Mouse (Mus musculus) testis, adult 2 months (tissue): ENCODE measurements around the gene Hoxd4.

Experiments used
- CTCF ChIP-seq: fragments of 200-500 bp; IDR thresholded peaks from 2 replicates; pipeline ENCODE4 v1.5.1; 2012; ENCODE audit warnings: low read depth, mild to moderate bottlenecking, inconsistent platforms, low read length, moderate library complexity; ENCODE audit not compliant: control insufficient read depth, insufficient read depth, insufficient replicate concordance
- POLR2A ChIP-seq: fragments of 200-500 bp; IDR thresholded peaks from 2 replicates; pipeline ENCODE4 v1.6.1; 2012; ENCODE audit warnings: low read depth, mild to moderate bottlenecking, inconsistent platforms, low read length, moderate library complexity; ENCODE audit not compliant: control insufficient read depth

- TF ChIP-seq CTCF = no peak
- TF ChIP-seq POLR2A = no peak
Measured at GRCm38 (mm10) chr2:74703720-74704392, 7.9 kb upstream of the Hoxd4 start.
